Comparison of ENCODE assay signal across 22 mouse cellular contexts in genomic region chr2:52296779-52297178, GRCm38 (mm10).
"Had no signal": no experiment of that assay in that cellular context is flagged by ENCODE, and none has a peak within 500 bp of the region (broad histone marks: within the 10 kb centered on the region; RNA-seq: fewer than 3 reads in every experiment).

No protein-coding gene starts in this region.

- H3K9me3 ChIP-seq: heart, embryonic 10.5 days; heart, embryonic 12.5 days; hindbrain, embryonic 13.5 days; hindbrain, embryonic 15.5 days; kidney, embryonic 15.5 days; limb, embryonic 13.5 days; limb, embryonic 15.5 days had no signal

- H3K4me1 ChIP-seq: heart, embryonic 12.5 days; hindbrain, embryonic 13.5 days; hindbrain, embryonic 15.5 days; kidney, embryonic 15.5 days; limb, embryonic 13.5 days; limb, embryonic 15.5 days had no signal

- H3K4me2 ChIP-seq: heart, embryonic 12.5 days; hindbrain, embryonic 13.5 days; hindbrain, embryonic 15.5 days; kidney, embryonic 15.5 days; limb, embryonic 13.5 days; limb, embryonic 15.5 days had no signal

- H3K36me3 ChIP-seq: heart, embryonic 10.5 days; heart, embryonic 12.5 days; hindbrain, embryonic 13.5 days; hindbrain, embryonic 15.5 days; kidney, embryonic 15.5 days; limb, embryonic 13.5 days; limb, embryonic 15.5 days had no signal

- H3K27me3 ChIP-seq: heart, embryonic 12.5 days; hindbrain, embryonic 13.5 days; hindbrain, embryonic 15.5 days; kidney, embryonic 15.5 days; limb, embryonic 13.5 days; limb, embryonic 15.5 days had no signal

- H3K9ac ChIP-seq: heart, embryonic 12.5 days; hindbrain, embryonic 13.5 days; hindbrain, embryonic 15.5 days; kidney, embryonic 15.5 days; limb, embryonic 13.5 days; limb, embryonic 15.5 days had no signal

- DNase-seq: gastrocnemius, postnatal 14 days; gastrocnemius, postnatal 36 days; heart, adult 18-20 months; heart, postnatal 10 days; heart, postnatal 4 days; kidney, adult 11 months; kidney, adult 2 months; kidney, adult 9 months; kidney, postnatal 10 days; kidney, postnatal 36 days; layer of hippocampus, adult 9-11 months; layer of hippocampus, postnatal 36 days; left cerebral cortex, postnatal 4 days had no signal

- ATAC-seq: hindbrain, postnatal 0 days; intestine, embryonic 16.5 days had no signal

- H3K4me3 ChIP-seq: heart, embryonic 10.5 days; heart, embryonic 12.5 days; hindbrain, embryonic 13.5 days; hindbrain, embryonic 15.5 days; kidney, embryonic 15.5 days; limb, embryonic 13.5 days; limb, embryonic 15.5 days had no signal

- H3K27ac ChIP-seq: heart, embryonic 10.5 days; hindbrain, embryonic 13.5 days; hindbrain, embryonic 15.5 days; hindbrain, postnatal 0 days; kidney, embryonic 15.5 days; limb, embryonic 13.5 days; limb, embryonic 15.5 days had no signal
